Mouse (Mus musculus) gastrocnemius, postnatal 25 days (tissue): ENCODE results near the gene Hdac4. TPM values are rescaled to one million over a fixed set of nuclear protein-coding genes. Genes with fewer than 3 reads are reported as not detected.

Source experiments
- DNase-seq: peaks from one replicate; pipeline ENCODE4 v3.0.0; 2022
- total RNA-seq, 2 experiments: library from RNA; stranded (reverse); gene quantifications; 1 replicate in 1 of 2; 2 replicates in 1 of 2; pipeline ENCODE4 v1.2.3; 2021

Hdac4 gene
- total RNA-seq, 2 experiments from 2014 or later, result 48.2 to 56.6 TPM

DNA sequence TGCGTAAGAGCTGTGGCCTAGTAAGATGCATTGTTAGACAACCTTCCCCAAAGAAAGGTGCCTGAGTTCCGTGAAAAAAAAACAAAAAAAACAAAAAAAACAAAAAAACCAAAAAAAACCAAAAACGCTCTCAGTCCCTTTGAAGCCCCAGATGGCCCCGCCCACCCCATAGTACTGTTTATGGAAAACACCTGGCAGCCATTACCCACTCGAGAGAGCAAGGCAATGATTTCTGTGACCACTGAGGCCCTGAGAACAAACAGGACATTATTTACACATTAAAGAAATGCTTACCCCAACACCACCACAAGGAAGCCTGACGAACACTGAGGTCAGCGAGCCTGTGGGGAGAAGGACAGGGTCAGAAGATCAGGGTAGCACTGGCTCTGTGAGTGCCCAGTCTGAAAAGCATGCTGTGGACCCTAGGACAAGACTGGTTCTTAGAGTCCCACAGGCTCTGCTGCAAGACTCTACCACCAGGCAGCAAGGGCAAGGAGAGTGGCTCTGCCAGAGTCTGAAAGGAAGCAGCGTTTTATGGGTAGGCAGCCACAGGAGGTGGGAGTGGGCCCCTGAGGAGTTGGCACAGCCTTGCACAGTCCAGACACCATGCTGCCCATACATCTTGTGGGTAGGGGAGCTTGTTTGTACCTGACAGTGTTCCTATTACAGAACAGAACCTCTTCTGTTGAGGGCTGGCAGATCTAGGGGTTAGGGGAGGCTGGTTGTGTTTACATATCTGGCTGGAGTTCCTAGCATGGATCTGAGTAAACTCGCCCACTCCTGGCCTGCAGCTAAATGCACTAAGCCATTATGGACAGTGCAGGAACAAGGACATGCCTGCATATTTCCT lies 230.8 kb downstream of the Hdac4 start:
- no peak for DNase-seq

DNA sequence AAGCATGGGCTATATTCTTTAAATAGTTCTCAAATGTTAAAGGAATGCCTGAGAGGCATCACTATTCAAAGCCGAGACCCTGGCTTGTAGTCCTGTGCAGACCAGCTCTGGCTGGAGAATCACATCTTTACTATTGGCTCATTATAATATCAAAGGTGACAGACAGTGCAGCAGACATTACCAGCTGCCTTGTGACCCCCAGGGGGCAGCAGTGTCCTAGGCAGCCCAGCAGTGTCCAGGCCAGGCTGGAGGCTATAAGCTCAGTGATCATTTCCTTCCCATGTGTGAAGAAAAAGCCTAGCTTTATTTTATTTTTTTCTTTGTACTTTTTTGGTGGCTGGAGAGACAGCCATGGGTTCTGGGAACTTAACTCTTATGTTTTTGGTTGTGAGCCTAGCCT lies 233.2 kb downstream of the Hdac4 start:
- peak; percentile 48 for DNase-seq

DNA sequence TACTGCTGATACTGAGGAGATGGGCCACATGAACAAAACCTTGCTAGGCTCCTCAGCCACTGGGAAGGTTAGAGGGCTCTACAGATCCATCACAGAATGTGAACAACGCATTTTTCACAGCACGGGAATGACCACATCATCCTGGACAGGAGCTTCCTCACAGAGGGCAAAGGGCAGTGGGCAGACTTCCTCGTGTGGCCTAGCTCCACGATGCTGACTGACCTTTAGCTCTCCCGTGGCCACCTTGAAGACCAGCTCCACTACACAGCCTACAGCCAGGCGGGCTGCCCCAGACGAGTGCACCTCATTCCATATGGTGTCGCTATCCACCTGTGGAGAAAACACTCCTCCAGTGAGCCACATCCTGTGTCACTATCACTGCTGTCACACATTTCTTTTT lies 234.3 kb downstream of the Hdac4 start:
- no peak for DNase-seq

DNA sequence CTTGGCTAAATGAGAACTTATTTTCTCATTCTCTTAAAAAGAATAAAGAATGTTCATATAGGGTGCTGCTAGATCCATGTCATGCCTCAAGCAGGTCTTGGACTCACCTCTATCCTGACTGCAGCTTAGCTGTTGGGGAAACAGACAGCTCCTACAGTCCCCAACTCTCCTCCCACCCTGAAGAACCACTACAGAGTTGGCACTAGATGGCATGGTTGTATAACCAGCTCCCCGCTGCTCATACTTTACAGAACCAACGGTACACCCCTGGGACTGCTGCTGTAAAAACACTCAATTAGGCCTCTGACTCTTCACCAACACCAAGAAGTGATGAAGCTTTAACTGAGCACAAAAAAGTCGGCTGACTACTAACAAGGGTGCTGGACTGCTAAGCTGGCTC lies 235.6 kb downstream of the Hdac4 start:
- no peak for DNase-seq

GRCm38 (mm10) chr1:91959044-91959443 lies 236.5 kb downstream of the Hdac4 start:
- DNase-seq, result no peak

GRCm38 (mm10) chr1:91956229-91956628 lies 239.3 kb downstream of the Hdac4 start:
- no peak for DNase-seq

DNA sequence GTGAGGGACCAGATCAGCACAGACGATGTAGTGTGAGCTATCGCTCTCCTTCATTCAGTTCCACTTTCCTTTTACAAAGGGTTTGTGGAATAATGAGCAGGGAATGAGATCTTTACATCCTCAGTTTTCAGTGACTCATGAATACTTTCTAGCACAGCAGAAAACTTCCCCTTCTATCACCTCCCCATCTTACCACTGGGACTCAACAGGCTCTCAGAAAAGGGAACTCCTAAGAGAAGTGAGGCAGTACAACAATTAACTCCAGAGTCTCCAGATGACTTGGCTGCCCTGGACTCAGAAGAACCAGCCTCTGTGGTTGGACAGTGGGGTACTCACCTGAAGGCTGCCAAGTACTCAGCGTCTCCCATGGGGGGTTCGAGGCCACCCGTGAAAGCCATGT lies 240.5 kb downstream of the Hdac4 start:
- DNase-seq, result no peak

DNA sequence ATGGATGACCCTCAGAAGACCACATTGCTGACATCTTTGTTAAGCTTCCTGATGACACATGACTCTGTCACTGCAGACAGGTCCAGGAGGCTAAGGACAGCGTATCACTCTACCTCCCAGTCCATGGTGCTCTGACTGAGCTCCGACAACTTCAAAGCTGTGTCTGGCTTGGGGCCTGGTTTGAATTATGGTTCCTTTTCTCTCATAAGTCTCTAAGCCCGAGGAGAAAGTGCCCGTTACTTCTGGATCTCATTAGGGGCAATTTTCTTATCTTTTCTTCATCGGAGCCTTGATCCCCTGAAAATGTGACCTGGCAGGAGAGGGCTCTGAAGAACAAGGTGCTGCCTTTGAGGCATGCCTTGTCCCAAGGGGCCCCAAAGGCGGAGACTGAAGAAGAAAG lies 242.6 kb downstream of the Hdac4 start:
- no peak for DNase-seq

- DNase-seq, result no peak
These were observed 248.1 kb downstream of the Hdac4 start for GRCm38 (mm10) chr1:91947441-91947840.

DNA sequence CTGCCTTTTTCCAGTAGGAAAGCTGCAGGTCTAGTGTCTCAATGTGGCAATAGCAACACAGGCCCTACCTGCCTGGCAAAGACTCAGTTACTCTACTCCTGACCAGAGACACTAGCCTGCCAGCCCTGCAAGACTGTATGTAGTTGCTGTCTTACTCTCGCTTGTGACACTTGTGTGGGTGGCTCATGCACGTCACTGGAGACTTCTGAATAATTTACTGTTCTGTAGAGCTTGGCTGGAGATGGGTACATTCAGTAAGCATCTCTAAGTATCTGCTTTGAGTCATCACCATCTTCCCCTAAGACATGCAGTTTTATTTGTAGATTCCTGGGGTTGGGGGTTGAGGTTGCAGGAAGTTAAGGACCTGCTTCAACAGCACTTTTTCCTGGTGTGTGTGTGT lies 252.9 kb downstream of the Hdac4 start:
- DNase-seq, result no peak

DNA sequence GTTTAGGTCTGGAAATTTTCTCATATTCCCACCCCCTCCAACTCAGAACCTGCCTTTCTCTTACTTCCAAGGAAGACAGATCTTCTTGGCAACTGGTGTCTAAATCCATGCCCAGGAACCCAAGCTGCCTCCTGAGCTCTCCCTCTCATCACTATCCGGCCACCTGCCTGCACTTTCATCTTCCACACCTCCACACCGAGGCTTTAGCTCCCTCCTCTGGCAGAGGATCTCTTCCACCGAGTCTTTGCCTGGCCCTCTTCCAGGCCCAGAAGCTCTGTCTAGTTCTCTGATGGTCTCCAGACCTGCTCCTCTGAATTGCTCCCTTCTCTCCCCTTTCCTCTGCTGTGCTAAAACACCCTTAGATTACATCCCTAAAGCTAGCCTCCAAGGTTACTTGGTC lies 253.5 kb downstream of the Hdac4 start:
- no peak for DNase-seq

DNA sequence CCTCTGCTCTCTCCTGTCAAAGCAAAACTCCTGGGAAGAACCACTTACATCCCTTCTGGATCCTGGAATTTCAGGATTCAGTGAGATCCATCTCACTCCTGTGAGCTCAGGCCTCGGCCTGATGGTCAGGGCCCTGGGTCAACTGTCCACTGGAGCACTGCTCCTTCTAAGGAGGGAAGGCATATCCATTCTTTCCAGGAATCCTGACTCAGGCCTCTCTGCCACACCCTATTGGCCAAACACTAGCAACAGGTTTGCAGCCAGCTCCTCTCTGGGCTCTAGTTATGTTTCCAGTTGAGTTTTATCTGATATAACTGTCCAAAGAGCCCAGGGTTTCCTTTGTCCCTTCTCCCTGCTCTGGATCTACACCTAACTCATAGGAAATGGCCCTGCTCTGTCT lies 254.4 kb downstream of the Hdac4 start:
- no peak for DNase-seq

DNA sequence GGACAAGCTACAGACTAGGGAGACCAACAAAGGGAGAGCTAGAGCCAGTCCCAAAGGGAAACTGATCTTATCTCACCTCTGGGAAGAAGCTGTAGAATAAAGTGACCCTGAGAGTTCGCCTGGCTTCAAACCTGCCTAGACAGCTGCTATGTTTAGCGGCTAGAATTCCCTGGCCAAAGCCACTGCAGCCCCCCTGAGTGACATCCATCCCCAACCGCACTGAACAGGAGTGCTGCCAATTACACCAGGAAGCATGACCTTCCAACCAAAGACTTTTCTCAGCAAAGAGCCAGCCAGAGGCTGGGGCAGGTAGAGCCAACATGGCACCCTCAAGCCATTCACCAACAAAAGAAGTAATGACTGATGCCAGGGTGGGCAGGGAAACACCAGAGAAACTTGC lies 260.3 kb downstream of the Hdac4 start:
- DNase-seq, result peak; percentile 58

DNA sequence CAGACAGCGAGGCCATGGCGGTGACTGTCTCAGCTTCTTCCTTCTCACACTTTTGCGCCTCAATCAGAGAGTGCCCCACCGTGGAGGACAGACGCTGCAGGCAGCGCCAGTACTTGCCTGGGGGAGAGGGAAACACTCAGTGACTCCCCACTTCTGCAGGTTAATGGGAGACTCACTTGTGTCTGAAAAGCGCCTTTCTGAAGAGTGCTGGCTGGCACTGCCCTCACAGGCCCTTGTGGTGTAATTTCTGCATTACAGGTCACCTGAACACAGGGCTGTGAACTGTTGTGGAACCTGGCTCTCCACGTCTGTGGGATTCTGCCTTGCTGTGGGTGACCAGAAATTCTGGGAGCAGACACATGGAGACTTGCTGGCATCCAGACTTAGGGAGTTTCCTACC lies 261.8 kb downstream of the Hdac4 start:
- DNase-seq, result no peak

DNA sequence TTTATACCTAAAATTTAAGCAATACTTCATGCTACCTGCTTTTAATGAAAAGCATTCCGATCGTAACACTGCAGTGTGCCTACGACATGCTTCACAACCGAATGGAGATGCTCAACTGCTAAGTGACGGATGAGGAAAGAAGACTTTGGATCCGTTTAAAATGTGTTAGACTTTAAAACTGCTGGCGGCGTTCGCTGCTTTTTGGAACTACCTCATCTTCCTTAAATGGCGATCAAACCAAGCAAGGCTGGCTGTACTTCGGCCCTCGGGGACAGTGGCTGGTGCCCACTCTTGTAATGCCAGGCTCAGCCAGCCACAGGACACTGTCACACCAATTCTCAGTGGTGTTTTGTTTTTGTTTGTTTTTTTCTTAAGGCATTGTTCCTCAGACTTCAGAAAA lies 263.3 kb downstream of the Hdac4 start:
- DNase-seq, result no peak

DNA sequence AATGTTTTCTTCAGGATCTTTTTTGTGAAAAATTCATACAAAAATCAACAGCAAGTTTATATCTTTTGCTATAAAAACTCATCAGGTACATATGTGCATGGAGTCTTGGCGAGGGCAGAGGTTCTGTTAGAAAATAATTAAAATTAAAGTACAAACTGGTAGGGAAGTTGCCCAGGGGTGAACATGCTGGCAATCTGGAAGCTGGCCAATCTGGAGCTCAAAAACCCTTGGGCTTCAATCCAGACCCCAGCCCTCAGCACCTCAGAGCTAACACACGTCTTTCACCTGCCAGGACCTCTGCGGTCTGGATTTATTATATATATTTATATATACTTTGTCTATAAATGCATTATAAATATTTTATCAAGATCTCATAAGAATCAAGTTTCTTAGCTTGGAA lies 263.7 kb downstream of the Hdac4 start:
- no peak for DNase-seq

DNA sequence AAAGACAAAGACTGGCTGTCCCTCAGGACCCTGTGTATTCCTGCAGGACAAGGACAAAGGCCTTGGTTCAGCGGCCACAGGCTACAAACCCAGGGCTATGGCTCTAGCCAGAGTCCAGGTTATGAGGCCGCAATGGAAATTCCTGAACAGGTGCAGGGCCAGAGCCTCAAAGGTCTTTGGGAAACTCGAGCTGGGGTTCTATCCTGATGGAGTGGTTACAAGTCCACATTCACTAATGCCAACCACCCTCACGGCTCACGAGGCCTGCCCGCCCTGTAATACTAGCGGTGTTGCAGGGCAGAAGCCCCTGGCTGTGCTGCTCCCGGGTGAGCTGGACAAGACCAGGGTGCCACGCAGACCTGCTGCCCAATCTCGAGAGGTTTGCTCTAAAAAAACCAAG lies 264.3 kb downstream of the Hdac4 start:
- DNase-seq, result peak; percentile 66

DNA sequence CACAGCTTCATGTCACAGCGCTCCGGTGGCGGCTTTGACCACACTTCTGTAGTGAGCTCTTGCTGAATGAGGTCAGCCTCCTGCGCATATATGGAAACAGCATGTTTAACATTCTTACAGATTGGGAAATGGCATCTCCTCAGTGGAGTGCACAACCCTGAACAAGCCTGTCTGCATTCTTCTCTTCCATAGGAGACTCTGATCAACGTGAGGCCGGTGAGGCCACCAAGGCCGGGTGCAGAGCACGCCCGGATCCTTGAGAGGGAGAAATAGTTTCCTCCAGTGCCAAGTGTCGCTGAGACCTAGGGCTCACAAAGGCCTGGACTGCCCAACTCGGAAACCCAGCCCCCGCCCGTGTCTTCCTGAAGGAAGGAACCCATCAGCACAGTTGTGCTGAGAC lies 266.4 kb downstream of the Hdac4 start:
- no peak for DNase-seq

- no peak for DNase-seq
These were observed 267.8 kb downstream of the Hdac4 start for GRCm38 (mm10) chr1:91927536-91928315.

GRCm38 (mm10) chr1:91923567-91923966 lies 271.9 kb downstream of the Hdac4 start:
- no peak for DNase-seq

GRCm38 (mm10) chr1:91922235-91923152 lies 273.0 kb downstream of the Hdac4 start:
- peak; percentile 46 for DNase-seq

GRCm38 (mm10) chr1:91921702-91922101 lies 273.8 kb downstream of the Hdac4 start:
- no peak for DNase-seq

DNA sequence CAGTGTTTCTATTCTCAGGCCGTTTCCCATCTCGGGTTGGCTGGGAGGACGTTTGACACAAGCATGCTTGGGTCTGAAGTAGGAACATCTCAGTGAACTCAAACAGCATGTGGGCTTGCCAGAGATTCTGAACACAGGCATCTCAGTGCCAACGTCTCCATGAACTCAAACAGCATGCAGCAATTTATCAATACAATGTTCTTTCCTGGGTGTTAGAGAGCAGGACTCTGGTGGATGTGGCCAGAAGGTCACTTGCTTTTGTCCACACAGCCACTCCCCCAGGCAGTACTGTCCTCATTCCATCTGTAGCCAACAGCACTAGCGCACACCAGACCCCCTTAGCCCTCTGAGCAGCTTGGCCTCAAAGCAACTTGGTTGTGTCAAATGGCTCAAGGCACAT lies 274.2 kb downstream of the Hdac4 start:
- no peak for DNase-seq
